Mouse (Mus musculus) urinary bladder, postnatal 14 days (tissue): ENCODE data around the gene Pgpep1l.

Experiments used
- DNase-seq: peaks from one replicate; pipeline ENCODE4 v3.0.0; 2021; ENCODE audit warnings: low spot score

Gene Pgpep1l

DNA sequence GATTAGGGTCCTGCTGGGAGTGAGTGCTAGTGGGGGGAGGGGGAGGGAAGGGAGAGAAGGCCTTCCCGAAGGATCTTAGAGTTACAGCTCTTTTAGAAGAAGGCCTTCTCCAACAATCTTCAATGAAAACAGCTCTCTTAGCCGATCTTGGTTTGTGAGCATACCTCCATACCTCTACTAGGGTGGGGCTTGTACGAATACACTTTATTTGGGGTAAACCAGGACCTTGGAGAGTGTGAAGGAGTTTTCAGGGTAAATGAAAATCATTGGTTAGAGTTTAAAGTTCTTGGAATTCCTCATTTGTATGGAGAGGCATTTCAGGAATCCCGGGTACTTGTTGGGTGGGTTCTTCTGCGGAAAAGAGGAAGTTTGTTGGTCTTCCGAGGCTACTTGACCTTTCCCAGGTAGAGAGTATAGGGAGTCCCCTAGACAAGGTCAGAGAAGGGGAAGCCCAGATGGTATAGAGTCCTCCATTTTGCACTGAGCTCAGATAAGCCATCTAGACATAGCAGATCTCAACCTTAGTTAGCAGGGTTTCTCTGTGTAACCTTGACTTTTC, 4.4 kb downstream of the Pgpep1l start:
- DNase-seq: no peak

DNA sequence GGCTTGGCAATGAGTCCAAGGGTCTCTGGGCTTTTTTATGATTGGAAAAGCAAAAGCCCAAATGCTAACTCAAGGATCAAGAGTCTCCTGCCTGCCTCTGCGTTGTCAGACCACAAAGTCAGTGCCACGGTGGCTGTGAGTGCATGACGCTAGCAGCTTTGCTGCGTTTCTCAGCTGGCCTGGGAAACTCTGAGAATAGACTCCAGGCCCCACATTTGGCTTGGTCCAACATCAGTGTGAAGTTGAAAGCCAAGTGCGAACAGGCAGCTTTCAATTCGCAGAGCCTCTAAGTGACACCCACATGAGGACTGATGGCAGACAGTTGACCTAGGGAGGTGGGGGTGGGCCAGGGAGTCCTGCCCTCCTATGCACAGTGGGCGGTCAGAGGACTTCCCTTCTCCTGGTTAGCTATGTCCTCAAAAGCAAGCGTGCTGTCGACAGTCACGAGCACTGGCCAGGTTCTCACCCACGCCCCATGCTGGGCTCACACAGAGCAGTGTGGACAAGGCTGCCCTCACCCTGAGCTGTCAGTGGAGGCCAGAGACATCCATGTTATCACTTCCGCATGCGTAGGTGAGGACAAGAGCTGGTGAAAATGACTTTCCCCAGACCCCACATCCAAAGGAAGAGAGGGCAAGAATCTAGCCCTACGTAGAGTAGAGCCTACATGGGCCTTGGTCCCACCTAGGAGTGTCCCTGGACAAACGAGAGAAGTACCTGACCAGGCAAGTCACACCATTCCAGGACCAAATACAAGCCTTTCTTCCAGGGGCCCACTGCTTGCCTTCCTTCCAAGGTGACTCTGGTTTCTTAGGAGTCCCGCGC, 5.5 kb downstream of the Pgpep1l start:
- no peak for DNase-seq

DNA sequence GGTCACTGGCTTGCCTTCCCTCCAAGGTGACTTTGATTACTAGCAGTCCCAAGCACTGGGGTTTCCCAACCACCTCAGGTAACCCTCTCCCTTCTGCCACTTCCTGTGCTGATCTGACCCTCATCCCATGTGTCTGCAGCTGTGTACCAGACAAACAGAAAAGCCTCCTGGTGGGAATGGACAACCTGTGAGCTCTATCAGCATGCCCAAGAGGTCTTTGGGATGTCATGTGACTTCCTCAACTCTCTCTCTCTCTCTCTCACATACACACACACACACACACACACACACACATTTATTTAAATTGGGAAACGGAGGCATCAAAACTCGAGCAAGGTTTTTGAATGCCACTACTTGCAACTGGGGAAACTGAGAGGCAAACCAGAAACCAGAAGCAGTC, 6.3 kb downstream of the Pgpep1l start:
- no peak for DNase-seq

DNA sequence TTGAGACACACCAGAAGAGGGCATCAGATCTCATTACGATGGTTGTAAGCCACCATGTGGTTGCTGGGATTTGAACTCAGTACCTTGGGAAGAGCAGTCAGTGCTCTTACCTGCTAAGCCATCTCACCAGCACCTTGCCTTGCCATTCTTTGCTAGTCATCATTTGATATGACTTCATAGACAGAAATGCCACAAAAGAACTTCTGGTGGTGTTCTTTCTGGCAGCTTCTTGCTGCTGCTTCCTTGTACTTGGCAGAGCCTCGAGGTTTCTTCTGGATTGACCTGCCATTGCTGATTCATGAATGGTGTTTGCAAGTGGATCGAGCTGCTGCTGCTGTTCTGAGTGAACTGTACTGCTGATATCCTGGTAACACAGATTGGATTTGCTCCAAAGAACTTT, 13.1 kb downstream of the Pgpep1l start:
- DNase-seq: no peak

DNA sequence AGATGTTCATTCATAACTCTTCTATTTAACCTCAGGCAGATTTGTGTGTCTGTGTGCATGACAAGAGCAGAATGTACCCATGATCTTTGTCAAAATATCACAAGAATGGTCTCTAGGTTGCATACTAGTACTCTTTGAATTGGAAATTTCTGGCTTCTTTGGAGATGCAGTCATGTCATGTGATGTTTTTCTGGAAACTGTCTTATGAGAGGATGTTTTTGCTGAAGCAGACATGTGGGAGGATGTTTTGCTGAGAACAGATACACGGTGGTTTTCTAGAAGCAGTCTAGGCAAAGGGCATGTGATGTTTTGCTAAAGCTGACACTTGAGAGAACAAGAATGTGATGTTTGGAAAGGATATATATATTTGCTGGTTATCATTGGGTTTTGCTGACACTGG, 13.6 kb downstream of the Pgpep1l start:
- DNase-seq: no peak

DNA sequence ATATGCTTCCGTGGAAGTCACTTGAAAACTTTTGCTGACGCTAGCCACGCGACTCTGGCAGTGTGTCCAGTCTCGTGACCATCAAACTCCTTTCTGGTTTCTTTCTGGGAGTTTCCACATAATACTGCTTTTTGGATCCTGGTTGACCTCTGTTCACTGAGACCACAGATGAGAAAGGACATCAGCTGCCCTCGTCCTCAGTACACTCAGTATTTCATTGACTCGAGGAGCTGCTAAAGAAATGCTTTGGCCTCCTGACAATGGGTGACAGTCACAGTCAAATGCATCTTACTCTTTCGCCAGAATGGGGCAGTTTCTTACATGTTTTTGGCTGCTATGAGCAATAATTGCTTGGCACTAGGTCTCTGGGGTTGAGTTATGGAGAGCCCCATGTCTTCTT, 17.8 kb downstream of the Pgpep1l start:
- no peak for DNase-seq

DNA sequence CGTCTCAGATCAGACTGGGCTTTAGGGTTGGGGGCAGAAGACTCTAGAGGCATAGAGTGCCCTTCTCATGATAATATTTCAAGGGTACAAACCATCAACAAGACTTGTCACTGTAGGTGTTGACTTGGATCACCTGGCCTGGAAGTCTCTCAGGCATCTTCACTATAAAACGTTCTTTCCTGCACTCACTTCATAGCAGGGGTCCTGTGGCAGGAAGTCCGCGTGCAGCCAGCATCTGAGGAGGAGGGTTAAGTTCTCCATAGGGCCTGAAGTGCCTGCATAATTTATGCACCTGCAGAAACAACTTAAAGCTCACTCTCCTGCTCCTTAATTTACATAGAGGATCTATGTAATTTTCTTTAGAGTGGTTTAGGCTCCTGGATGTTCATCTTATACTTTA, 18.4 kb downstream of the Pgpep1l start:
- no peak for DNase-seq

DNA sequence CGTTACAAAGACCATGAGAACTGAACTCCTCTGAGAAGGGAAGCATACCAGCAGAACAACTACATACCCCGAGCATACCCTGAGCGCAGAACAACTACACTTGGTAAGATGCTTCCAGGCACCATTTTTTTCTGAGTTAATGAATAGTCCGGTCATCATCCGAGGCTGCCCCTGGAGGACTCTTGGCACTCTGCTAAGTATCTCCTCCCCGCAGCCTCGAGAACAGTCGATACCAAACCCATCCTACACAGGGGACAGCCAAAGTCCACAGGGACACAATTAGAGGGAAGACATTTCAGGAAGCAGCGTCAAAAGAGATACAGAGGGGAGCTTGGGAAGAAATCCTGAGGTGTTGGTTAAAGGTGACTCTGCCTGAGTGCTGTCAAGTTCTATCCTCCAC, 22.8 kb downstream of the Pgpep1l start:
- DNase-seq: no peak

DNA sequence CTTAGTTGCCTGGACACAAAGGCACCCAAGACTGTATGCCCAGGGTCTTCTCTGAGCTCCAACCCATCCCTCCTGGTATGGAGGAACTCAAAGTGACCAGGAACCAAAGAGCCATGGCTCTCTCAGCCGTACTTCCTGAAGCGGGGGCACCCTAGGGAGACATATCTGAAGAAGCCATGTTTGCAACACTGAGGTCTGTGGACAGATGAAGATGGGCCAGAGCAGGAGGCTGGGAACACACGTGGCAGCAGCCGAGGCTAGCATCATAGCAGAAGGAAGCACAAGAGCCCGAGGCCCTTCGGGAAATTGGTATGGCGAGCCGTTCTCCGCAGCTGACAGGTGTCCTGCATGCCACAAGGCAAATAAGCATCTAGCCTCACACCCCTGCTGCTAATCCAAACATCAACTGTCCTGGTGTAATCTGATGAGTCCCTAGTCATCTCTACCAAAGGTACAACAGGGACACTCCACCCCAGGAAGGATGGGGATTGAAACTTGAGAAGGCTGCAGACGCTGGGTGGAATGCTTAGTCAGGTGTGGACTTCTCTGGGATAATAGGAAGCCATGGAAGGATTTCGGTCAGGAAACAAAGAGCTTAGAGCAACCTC, 24.7 kb downstream of the Pgpep1l start:
- no peak for DNase-seq

DNA sequence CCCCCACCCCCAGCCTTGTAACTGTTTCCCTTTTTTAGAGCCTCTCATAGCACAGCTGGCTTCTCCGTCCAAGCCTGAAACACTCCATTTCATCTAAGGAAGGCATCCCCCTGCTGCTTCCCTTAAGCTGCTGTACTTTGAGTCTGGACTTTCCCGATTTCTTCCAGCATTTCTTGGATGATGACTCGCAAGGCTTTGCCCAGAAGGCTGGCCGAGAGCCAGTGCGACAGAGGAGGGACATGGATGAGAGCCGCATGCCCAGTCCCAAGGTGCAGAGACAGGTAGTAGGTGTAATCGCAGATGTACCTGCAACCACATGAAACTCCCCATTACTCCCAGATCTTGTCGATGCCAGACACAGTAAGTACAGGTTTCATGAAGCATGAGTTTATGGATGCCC, 27.2 kb downstream of the Pgpep1l start:
- no peak for DNase-seq

DNA sequence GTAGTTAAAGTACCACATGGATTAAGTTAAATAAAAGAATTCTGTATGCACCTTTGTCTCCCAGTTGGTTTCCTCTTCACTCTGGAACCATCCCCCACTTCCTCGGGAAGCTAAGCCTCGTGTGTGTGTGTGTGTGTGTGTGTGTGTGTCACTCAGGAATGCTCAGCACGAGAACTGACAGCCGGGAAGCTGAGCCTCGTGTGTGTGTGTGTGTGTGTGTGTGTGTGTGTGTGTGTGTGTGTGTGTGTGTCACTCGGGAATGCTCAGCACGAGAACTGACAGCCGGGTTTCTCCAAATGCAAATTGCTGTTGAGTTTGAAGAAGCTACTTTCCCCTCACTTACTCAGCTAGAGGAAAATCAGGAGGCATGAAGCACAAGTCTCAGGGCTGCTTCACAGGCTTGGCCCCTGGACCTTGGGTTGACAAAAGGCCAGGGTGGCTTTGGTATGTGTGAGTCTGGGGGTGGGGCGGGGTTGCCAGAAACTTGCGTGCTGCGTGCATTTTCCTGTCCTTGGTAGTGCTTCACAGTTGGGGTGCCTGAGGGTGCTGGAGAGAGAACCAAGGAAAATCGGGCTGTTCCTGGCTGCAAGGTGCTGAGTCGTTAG, 30.3 kb downstream of the Pgpep1l start:
- no peak for DNase-seq

DNA sequence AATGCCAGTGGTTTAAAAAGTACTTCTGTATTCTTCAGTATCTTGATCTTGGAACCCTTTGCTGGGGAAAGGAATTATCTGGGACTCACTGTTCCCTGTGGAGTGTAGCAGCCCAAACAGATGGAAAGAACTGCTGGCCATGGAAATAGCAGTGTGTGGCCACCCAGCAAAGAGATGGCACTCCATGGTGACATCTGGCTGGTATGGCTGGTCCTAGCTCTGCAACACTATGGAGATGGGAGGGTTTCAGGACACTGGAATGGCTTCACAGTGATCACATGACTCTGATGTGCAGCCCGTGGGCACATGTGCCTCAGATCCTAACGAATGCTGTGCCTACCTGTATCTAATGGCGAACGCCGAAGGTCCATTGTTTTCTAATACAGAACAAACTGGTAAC, 31.5 kb downstream of the Pgpep1l start:
- DNase-seq: no peak

DNA sequence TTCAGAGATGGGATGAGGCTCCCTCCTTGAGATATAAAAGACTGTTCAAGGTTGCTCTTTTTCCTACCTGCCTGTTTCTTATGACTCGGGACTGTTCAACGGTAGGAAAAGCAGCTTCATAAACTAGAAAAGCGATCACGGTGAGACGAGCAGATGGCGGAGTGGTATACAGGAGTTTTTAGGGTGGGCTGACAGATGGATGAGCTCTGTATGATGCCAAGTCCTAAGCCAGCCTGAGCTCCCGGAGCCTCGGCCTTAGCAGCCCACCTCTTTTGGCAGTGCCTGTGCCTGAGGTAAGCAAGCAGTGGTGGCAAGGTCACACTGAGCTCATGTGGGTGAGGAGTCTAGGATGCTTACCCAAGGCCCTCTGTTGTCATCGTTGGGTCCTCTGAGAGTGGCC, 33.2 kb downstream of the Pgpep1l start:
- DNase-seq: no peak

DNA sequence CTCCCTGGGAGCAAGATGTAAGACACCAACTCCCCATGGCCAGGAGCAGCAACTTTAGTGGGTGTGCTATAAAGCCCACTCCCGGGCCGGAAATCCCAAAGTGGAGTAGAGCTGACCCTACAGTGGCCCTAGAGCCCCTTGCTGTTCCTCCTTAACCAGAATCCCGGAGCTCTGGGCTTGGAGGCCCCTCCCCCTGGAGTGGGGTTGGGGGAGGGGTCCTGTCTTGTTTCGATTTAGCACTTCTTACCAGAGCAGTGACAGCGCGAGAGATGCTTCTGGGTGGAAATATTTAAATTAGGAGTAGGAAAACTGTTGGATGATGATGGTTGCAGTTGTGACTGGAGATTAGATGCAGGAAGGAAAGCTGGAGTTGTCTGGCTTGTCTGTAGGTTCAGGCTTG, 35.5 kb downstream of the Pgpep1l start:
- no peak for DNase-seq

DNA sequence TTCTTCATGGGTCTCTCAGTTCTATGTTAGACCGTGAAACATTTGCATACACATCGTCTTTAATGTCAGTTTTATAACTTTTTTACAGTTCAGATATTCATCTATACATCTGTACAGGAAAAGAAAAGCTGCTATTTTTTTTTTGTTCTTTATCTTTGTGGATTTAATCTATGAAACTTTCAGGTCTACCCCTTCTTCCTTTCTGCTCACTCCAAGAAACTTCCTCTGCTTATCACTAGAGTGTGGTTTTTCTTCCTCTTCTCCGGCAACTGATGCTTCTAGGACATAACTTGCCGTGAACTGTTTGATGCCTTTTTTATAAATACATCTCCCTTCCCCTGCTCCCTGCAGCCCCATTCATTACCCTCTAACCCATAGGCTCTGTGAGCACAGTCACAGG, 36.4 kb downstream of the Pgpep1l start:
- DNase-seq: no peak

DNA sequence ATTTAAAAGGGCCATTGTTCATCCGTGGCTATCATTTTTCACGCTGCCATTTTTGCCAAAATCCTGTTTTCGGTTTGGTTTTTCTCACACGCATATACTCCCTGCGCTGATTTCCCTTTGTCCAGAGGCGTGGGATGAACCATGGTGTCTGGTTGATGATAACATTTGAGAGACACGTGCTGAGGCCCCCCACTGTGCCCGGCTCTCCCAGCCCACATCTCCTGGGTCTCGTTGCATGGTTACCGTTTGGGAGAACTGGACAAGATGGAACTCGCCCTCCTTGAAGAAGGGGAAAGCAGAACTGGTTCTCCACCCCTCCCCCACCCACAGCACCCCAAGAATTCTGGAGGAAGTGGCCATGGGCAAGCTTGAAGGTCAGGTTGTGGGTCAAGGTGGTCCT, 37.0 kb downstream of the Pgpep1l start:
- no peak for DNase-seq

DNA sequence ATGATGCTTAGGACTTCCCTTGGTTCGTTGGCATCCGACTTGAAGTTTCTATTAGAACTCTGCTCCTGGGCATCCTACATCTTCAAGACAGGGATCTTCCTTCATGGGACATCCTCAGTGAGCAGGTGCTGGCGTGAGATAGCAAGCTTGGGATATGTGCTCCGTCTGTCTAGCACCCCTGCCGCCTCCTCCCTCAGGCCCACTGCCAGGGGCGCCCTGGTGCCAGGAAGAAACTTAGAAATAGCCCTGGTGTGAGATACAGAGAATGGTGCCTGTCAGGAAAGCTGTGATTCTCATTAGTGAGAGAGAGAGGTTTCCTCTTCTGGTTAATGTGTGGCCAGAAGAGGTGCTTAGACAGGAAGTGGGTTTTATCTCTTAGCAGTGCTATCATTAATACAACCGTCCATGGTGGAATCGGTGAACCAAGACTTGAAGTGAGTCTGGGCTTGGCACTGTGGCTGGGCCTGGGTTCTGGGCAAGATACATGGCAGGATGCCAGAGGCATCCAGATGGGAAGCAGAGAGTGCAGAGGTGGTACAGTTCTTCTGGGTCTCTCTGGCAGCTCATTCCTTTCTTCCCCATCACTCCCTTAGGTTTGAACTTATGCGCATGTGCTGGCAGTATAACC, 38.5 kb downstream of the Pgpep1l start:
- DNase-seq: no peak

DNA sequence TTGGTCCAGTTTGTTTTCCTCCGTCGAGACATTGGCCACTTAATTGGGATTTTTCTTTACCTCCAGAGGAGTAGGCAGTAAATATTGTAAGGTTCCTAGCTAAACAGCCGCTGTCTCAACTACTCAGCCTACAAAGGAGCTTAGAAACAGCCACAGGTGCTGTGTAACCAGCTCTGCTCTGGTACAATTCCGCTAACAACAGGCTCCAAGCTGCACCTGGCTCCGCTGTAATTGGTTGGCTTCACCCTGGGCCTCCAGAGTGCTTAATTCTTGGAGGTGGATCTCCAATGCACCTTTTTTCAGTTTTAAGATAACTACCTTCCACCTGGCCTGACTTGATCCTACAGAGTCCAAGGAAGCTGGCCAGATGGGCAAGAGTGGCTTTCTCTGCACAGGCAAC, 40.0 kb downstream of the Pgpep1l start:
- DNase-seq: no peak

DNA sequence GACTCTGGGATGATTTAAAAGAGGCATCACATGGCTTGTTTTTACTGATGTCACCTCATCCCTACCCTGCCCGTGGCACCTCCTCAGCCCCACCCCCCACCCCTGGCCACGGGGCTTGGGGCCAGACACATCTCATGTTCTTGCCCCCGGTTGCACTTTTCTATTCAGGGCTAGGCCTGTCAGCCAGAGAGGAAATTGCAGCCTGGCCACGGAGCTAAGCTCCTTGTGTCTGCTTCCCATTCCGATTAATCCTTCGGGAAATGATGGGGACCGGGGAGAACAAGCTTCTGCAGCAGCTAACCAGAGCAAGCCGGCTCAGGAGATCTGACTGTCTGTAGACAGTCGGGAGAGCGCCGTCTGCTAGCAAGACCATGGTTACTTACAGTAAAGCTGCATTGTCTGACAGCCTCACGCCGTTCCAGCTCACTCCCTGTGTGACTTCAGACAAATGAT, 40.7 kb downstream of the Pgpep1l start:
- DNase-seq: peak; percentile 40

DNA sequence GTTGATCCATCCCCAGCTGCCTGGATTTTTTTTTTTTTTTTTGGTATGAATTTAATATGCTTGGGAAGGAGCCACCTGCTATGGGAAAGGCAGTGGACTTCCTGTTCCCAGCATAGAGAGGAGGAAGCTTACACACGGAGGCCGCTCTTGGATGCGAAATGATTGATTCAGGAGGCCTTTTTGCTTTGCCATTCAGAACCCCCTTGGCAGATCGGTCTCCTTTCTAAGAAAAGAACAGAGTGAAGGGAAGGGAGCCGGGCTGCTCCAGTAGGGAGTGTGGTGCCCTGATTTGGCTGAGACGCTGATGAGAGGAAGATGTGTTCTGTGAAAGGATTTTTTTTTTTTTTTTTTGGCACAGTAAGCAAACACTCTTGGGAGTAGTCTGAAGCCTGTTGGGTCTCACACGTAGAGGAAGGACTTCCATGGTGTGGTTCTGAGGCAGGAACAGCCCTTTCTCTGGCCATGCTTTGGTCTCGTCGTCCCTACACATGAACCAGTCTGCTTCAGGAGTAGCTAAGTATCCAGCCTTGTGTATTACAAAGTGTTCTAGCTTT, 42.3 kb downstream of the Pgpep1l start:
- DNase-seq: no peak

DNA sequence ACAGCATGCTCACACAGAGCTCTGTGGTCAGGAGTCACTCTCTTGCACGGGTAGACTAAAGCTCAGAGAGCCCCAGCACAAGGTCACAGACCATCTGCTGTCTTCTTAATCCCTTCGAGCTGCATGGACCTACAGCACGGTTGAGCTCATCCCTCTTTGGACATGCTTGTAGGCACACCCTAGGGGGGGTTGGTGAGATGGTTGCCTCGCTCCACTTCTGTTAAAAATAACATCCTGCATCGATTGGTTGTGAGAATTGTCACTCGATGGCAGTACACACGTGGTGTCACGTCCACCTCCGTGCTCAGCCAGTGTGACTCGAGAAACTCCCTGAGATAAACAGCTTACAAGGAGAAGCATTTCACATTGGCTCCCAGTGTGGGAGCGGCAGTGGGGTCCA, 45.2 kb downstream of the Pgpep1l start:
- DNase-seq: no peak

DNA sequence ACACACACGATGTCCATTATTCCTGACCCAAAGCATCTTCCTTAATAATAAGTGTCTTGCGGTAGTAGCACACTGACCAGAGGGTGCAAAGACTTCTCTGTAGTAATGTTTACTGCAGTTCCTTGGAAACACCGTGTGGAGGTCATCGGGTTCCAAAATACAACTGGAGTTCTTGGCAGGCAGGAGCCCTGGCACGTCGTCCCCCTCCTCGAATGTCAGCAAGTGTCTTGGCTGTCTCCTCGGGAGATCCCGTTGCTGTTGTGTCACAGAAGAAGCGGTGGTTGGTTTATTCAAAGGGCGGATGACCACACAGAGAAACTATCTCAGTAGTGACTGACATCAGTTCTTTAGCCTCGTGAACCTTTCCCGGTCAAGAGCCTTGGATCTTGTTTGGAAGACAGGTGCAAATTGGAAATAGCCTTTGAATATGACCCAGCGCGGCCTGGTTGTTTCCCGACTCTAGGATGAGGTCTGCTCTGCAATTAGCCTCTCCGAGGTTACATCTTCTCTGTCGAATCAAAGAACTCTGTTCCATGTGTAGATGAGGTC, 48.4 kb downstream of the Pgpep1l start:
- no peak for DNase-seq
